Comparison of ENCODE assay signal across 29 mouse cellular contexts in the genomic region with DNA sequence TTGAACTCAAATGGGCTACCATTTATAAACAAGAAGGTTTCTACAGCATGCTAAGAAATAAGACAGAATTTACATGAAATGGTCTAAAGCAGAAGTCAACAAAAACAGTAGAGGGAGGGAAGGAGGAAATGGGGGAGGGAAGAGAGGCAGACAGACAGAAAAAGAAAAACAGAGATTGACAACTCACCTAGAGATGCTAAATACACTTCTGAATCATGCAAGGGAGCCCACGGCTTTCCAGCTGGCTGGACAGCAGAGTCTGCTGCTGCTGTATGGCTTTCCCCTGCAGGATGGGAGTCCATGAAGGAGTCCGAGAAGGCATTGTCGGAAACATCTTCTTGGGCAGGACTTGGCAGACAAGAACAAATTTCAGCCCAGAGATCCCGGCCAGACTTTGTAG. TPM values are rescaled to one million over a fixed set of nuclear protein-coding genes. Genes with fewer than 3 reads are reported as not detected.
"Had no signal": no experiment of that assay in that cellular context is flagged by ENCODE, and none has a peak within 500 bp of the region (broad histone marks: within the 10 kb centered on the region; RNA-seq: fewer than 3 reads in every experiment).

No protein-coding gene starts in this region.

- H3K27ac ChIP-seq: left cerebral cortex, adult 2 months; limb, embryonic 10.5 days; limb, embryonic 12.5 days; limb, embryonic 13.5 days; limb, embryonic 15.5 days; liver, embryonic 14.5 days; lung, embryonic 15.5 days; macrophage; midbrain, embryonic 10.5 days; midbrain, embryonic 12.5 days; midbrain, embryonic 13.5 days; neural tube, embryonic 12.5 days; neural tube, embryonic 13.5 days had no signal

- H3K9ac ChIP-seq: limb, embryonic 12.5 days; limb, embryonic 13.5 days; limb, embryonic 15.5 days; liver, embryonic 14.5 days; liver, postnatal 0 days; lung, embryonic 14.5 days; lung, embryonic 15.5 days; midbrain, embryonic 12.5 days; midbrain, embryonic 13.5 days; neural tube, embryonic 12.5 days; neural tube, embryonic 13.5 days had no signal

- H3K4me3 ChIP-seq: left cerebral cortex, adult 2 months; limb, embryonic 10.5 days; limb, embryonic 12.5 days; limb, embryonic 13.5 days; limb, embryonic 15.5 days; lung, embryonic 15.5 days; megakaryocyte, embryonic 14.5 days; midbrain, embryonic 10.5 days; midbrain, embryonic 12.5 days; midbrain, embryonic 13.5 days; myocyte; neural tube, embryonic 12.5 days; neural tube, embryonic 13.5 days had no signal

- H3K4me2 ChIP-seq: limb, embryonic 12.5 days; limb, embryonic 13.5 days; limb, embryonic 15.5 days; lung, embryonic 14.5 days; lung, embryonic 15.5 days; midbrain, embryonic 12.5 days; midbrain, embryonic 13.5 days; neural tube, embryonic 12.5 days; neural tube, embryonic 13.5 days had no signal

- H3K27me3 ChIP-seq: limb, embryonic 12.5 days; limb, embryonic 15.5 days; lung, embryonic 15.5 days; megakaryocyte, embryonic 14.5 days; midbrain, embryonic 13.5 days; neural tube, embryonic 12.5 days had no signal

- ATAC-seq: liver, postnatal 0 days; lung, postnatal 0 days; midbrain, embryonic 13.5 days; midbrain, embryonic 16.5 days had no signal

- H3K9me3 ChIP-seq: limb, embryonic 10.5 days; limb, embryonic 12.5 days; limb, embryonic 13.5 days; limb, embryonic 15.5 days; lung, embryonic 15.5 days; midbrain, embryonic 10.5 days; midbrain, embryonic 12.5 days; midbrain, embryonic 13.5 days; neural tube, embryonic 12.5 days; neural tube, embryonic 13.5 days had no signal

- DNase-seq: left cerebral cortex, postnatal 4 days; liver; liver, postnatal 0 days; lung, adult 18-20 months; lung, adult 2 months; lung, embryonic 14.5 days; lung, postnatal 10 days; lung, postnatal 14 days; lung, postnatal 36 days; lung, postnatal 4 days; midbrain, embryonic 14.5 days had no signal

RNA-seq across cellular contexts. Expression of gene Knl1, which starts 20.0 kb away (rescaled TPM):
- polyA plus RNA-seq: liver, adult 2 months had no signal
